Mouse (Mus musculus): ENCODE results near the gene Map3k1.

- TF ChIP-seq CTCF (conservative IDR thresholded peaks at IDR 0.05; ENCODE audit: low read length): no peak
- no peak for TF ChIP-seq NANOG (IDR thresholded peaks at IDR 0.05; ENCODE audit: borderline replicate concordance, low read length)
Observed at GRCm38 (mm10) chr13:111792130-111792974, 16.4 kb downstream of the Map3k1 start.

Measured in E14TG2a.4 (cell line).